In genomic region chr1:159745311-159745710, GRCm38 (mm10) we compare ENCODE assay signal across 12 mouse cellular contexts.
"Had no signal": no experiment of that assay in that cellular context is flagged by ENCODE, and none has a peak within 500 bp of the region (broad histone marks: within the 10 kb centered on the region; RNA-seq: fewer than 3 reads in every experiment).

No protein-coding gene starts in this region.

- H3K27me3 ChIP-seq: kidney, embryonic 15.5 days; liver, embryonic 13.5 days; midbrain, embryonic 13.5 days; neural tube, embryonic 12.5 days had no signal

- H3K36me3 ChIP-seq: kidney, embryonic 15.5 days; liver, embryonic 13.5 days; midbrain, embryonic 13.5 days; neural tube, embryonic 12.5 days had no signal

- H3K27ac ChIP-seq: kidney, embryonic 15.5 days; left cerebral cortex, adult 2 months; liver, embryonic 13.5 days; midbrain, embryonic 13.5 days; neural tube, embryonic 12.5 days had no signal

- ATAC-seq: intestine, postnatal 0 days; liver, postnatal 0 days; midbrain, embryonic 13.5 days had no signal

- DNase-seq: kidney, postnatal 36 days; liver; liver, embryonic 13.5 days; liver, postnatal 0 days; spleen, adult 18-20 months; thymus, adult 18-20 months; thymus, postnatal 14 days had no signal

- H3K4me2 ChIP-seq: kidney, embryonic 15.5 days; liver, embryonic 13.5 days; midbrain, embryonic 13.5 days; neural tube, embryonic 12.5 days had no signal

- H3K4me1 ChIP-seq: liver, embryonic 13.5 days; neural tube, embryonic 12.5 days had no signal

- H3K9ac ChIP-seq: kidney, embryonic 15.5 days; liver, embryonic 13.5 days; liver, postnatal 0 days; midbrain, embryonic 13.5 days; neural tube, embryonic 12.5 days had no signal

- H3K4me3 ChIP-seq: kidney, embryonic 15.5 days; left cerebral cortex, adult 2 months; liver, embryonic 13.5 days; midbrain, embryonic 13.5 days; neural tube, embryonic 12.5 days had no signal

- H3K9me3 ChIP-seq: kidney, embryonic 15.5 days; liver, embryonic 13.5 days; midbrain, embryonic 13.5 days; neural tube, embryonic 12.5 days had no signal
